Comparison of ENCODE assay signal across 8 mouse cellular contexts in the genomic region with DNA sequence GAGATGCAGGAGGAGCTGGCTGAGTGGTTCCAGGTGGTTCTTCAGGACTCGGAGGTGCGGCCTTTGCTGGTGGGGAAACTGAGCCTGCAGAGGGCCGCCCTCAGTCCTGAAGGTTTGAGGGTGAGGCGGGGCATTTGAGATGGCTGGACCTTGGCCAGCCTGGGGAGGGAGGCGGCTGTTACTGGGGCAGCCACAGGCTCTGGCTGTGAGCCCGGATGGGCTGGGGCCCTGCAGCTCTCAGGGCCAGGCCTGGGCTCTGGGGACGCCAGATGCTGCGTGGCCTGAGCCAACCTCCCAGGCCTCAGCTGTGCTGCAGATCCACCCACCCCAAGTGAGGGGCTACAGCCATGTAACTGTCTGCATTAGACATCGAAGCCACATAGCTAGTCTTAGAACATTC. TPM values are rescaled to one million over a fixed set of nuclear protein-coding genes. Genes with fewer than 3 reads are reported as not detected.
DNase-seq lines count a peak whose midpoint lies in the region; ATAC-seq and TF ChIP-seq lines count a peak whose summit lies in the region.

No protein-coding gene starts in this region.

- peaks cover 49% of the 10 kb centered on the region for H3K4me1 ChIP-seq in forebrain, embryonic 13.5 days
- H3K4me1 ChIP-seq in midbrain, embryonic 13.5 days (replicated peaks) = peaks cover 50% of the 10 kb centered on the region

- H3K9ac ChIP-seq in forebrain, embryonic 13.5 days = peak overlapping the region; percentile 99
- H3K9ac ChIP-seq in midbrain, embryonic 13.5 days (replicated peaks) = peak overlapping the region; percentile 98

- no peaks in the 10 kb centered on the region for H3K27me3 ChIP-seq in C2C12 (ENCODE audit: control insufficient read depth, insufficient read depth, insufficient read length)
- no peaks in the 10 kb centered on the region for H3K27me3 ChIP-seq in forebrain, embryonic 13.5 days
- no peaks in the 10 kb centered on the region for H3K27me3 ChIP-seq in midbrain, embryonic 13.5 days

- H3K4me3 ChIP-seq in C2C12 (ENCODE audit: insufficient read depth, poor library complexity, severe bottlenecking) = no peak overlapping the region
- H3K4me3 ChIP-seq in forebrain, embryonic 13.5 days = peak overlapping the region; percentile 17
- H3K4me3 ChIP-seq in midbrain, embryonic 13.5 days (replicated peaks) = 0 out of 2 replicates have a peak overlapping the region, but pooled peaks have one; percentile 82

- H3K9me3 ChIP-seq in forebrain, embryonic 13.5 days (replicated peaks) = no peaks in the 10 kb centered on the region
- no peaks in the 10 kb centered on the region for H3K9me3 ChIP-seq in midbrain, embryonic 13.5 days

- peak overlapping the region; percentile 93 for H3K4me2 ChIP-seq in forebrain, embryonic 13.5 days
- H3K4me2 ChIP-seq in midbrain, embryonic 13.5 days (replicated peaks) = peak overlapping the region; percentile 21

- peaks cover 10% of the 10 kb centered on the region for H3K79me3 ChIP-seq in C2C12 (ENCODE audit: low read depth)

- no peak for TF ChIP-seq CTCF in C2C12 (IDR thresholded peaks at IDR 0.05; ENCODE audit: control insufficient read depth, insufficient read depth, insufficient read length)

- H3K36me3 ChIP-seq in C2C12 (ENCODE audit: control insufficient read depth, insufficient read depth) = peaks cover 35% of the 10 kb centered on the region
- H3K36me3 ChIP-seq in forebrain, embryonic 13.5 days (ENCODE audit: poor library complexity, severe bottlenecking) = peaks cover 66% of the 10 kb centered on the region
- H3K36me3 ChIP-seq in midbrain, embryonic 13.5 days = peaks cover 67% of the 10 kb centered on the region

- DNase-seq in adrenal gland, postnatal 10 days = peak; percentile 90
- peak; percentile 87 for DNase-seq in heart, postnatal 25 days (ENCODE audit: low spot score)
- peak; percentile 71 to 84 for DNase-seq in kidney, postnatal 4 days
- no peak for DNase-seq in spleen, adult 18-20 months
- DNase-seq in thymus, postnatal 14 days = no peak

- H3ac ChIP-seq in C2C12 (ENCODE audit: control insufficient read depth, insufficient read length, low read depth) = peak overlapping the region; percentile 8

- peaks cover 51% of the 10 kb centered on the region for H3K79me2 ChIP-seq in C2C12 (ENCODE audit: control insufficient read depth, insufficient read depth)

- no peak for ATAC-seq in forebrain, embryonic 13.5 days
- ATAC-seq in midbrain, embryonic 13.5 days = no peak

- WGBS in forebrain, embryonic 13.5 days = 70% methylated on average over 9 of the region's 9 CpGs
- 77% methylated on average over 9 of the region's 9 CpGs for WGBS in midbrain, embryonic 13.5 days

- intact Hi-C loops in heart, postnatal 25 days (cut with DNase I) = no loop called here

- peak overlapping the region; percentile 70 for H3K27ac ChIP-seq in forebrain, embryonic 13.5 days
- peak overlapping the region; percentile 60; the same call in 1 of the 2 replicates for H3K27ac ChIP-seq in midbrain, embryonic 13.5 days

TF ChIP-seq in C2C12, 6 proteins besides CTCF, POLR2A, EP300 and RAD21:
- TF ChIP-seq MAX (IDR thresholded peaks at IDR 0.05) = peak; percentile 21
- peak; percentile 62 for TF ChIP-seq MYOD1 (IDR thresholded peaks at IDR 0.05; ENCODE audit: control insufficient read depth, insufficient read length, low read depth)
- TF ChIP-seq FOSL1 (IDR thresholded peaks at IDR 0.05; ENCODE audit: insufficient read depth, low read length, poor library complexity, severe bottlenecking) = no peak
TF ChIP-seq in C2C12: peak in this region for 2.

RNA-seq across cellular contexts. Expression of a gene that starts 2.7 kb away (rescaled TPM):
- 71.7 TPM for polyA plus RNA-seq in C2C12 (2012; fragmentation: generic; extraction: Trizol)
- 10 to 100 TPM; 37.7 to 46.4 TPM for total RNA-seq in adrenal gland, postnatal 10 days (2021)
- polyA plus RNA-seq in forebrain, embryonic 13.5 days (2015; fragmentation: Nextera tagmentation; extraction: Ambion mirVana) = 84.3 and 84.6 TPM in 2 replicates
- total RNA-seq in heart, postnatal 25 days (2021) = 10 to 100 TPM; 21.8 to 25.5 TPM
- polyA plus RNA-seq in midbrain, embryonic 13.5 days (2015; fragmentation: Nextera tagmentation; extraction: Ambion mirVana) = 78.9 and 87.2 TPM in 2 replicates

RNA-seq across cellular contexts. Expression of a gene that starts 13.1 kb away (rescaled TPM):
- 86.8 TPM for polyA plus RNA-seq in C2C12 (2012; fragmentation: generic; extraction: Trizol)
- 100 to 1,000 TPM in 1 of 2 experiments, 10 to 100 TPM in 1; 92.9 to 106 TPM for total RNA-seq in adrenal gland, postnatal 10 days (2021)
- polyA plus RNA-seq in forebrain, embryonic 13.5 days (2015; fragmentation: Nextera tagmentation; extraction: Ambion mirVana) = 44.8 and 48.0 TPM in 2 replicates
- 10 to 100 TPM; 26.7 to 28.0 TPM for total RNA-seq in heart, postnatal 25 days (2021)
- 36.2 and 38.4 TPM in 2 replicates for polyA plus RNA-seq in midbrain, embryonic 13.5 days (2015; fragmentation: Nextera tagmentation; extraction: Ambion mirVana)

RNA-seq across cellular contexts. Expression of a gene that starts 19.4 kb away (rescaled TPM):
- 14.4 TPM for polyA plus RNA-seq in C2C12 (2012; fragmentation: generic; extraction: Trizol)
- 10 to 100 TPM; 53.3 to 53.9 TPM for total RNA-seq in adrenal gland, postnatal 10 days (2021)
- 180 and 188 TPM in 2 replicates for polyA plus RNA-seq in forebrain, embryonic 13.5 days (2015; fragmentation: Nextera tagmentation; extraction: Ambion mirVana)
- 10 to 100 TPM; 49.7 to 57.6 TPM for total RNA-seq in heart, postnatal 25 days (2021)
- polyA plus RNA-seq in midbrain, embryonic 13.5 days (2015; fragmentation: Nextera tagmentation; extraction: Ambion mirVana) = 261 and 275 TPM in 2 replicates

RNA-seq across cellular contexts. Expression of a gene that starts 31.0 kb away (rescaled TPM):
- 32.5 TPM for polyA plus RNA-seq in C2C12 (2012; fragmentation: generic; extraction: Trizol)
- 10 to 100 TPM; 17.7 to 22.8 TPM for total RNA-seq in adrenal gland, postnatal 10 days (2021)
- polyA plus RNA-seq in forebrain, embryonic 13.5 days (2015; fragmentation: Nextera tagmentation; extraction: Ambion mirVana) = 15.8 and 16.0 TPM in 2 replicates
- 1 to 10 TPM; 5.2 to 6.3 TPM for total RNA-seq in heart, postnatal 25 days (2021)
- 14.6 and 18.3 TPM in 2 replicates for polyA plus RNA-seq in midbrain, embryonic 13.5 days (2015; fragmentation: Nextera tagmentation; extraction: Ambion mirVana)

RNA-seq across cellular contexts. Expression of a gene that starts 34.4 kb away (rescaled TPM):
- polyA plus RNA-seq in C2C12 (2012; fragmentation: generic; extraction: Trizol) = 29.3 TPM
- total RNA-seq in adrenal gland, postnatal 10 days (2021) = under 1 TPM; 0.67 to 0.87 TPM
- 0.09 TPM in 1 of 2 replicates, not detected in the other for polyA plus RNA-seq in forebrain, embryonic 13.5 days (2015; fragmentation: Nextera tagmentation; extraction: Ambion mirVana)
- total RNA-seq in heart, postnatal 25 days (2021) = not detected
- not detected in 2 replicates for polyA plus RNA-seq in midbrain, embryonic 13.5 days (2015; fragmentation: Nextera tagmentation; extraction: Ambion mirVana)

Comparison
In these comparisons a context has a peak if more than half of its experiments do, and no peak if none do; other contexts are left out.
1. DNase-seq: peak in adrenal gland, postnatal 10 days (single experiment), heart, postnatal 25 days (single experiment) and kidney, postnatal 4 days (2 of 2); none in spleen, adult 18-20 months (0 of 2) and thymus, postnatal 14 days (single experiment).
2. RNA of a gene that starts 19.4 kb away (polyA plus RNA-seq): 261 to 275 TPM in midbrain, embryonic 13.5 days and 180 to 188 TPM in forebrain, embryonic 13.5 days; 14.4 TPM in C2C12 (single experiment); every median in the first group is over 10 times any median in the second.